Mouse (Mus musculus): ENCODE measurements at regions not wholly inside any gene's neighbourhood (a gene's known extent, or its start where the extent isn't known, plus 50 kb on each side); places are given as distances from the start of the nearest gene placed in this dataset.

- H3K27ac ChIP-seq = no peak overlapping the region
- ATAC-seq (ENCODE audit: low FRiP score) = no peak
- H3K27me3 ChIP-seq = no peaks in the 10 kb centered on the region
- H3K4me1 ChIP-seq = peaks cover 29% of the 10 kb centered on the region
- no peaks in the 10 kb centered on the region for H3K36me3 ChIP-seq
- no peak overlapping the region for H3K4me2 ChIP-seq (replicated peaks)
- H3K9ac ChIP-seq = no peak overlapping the region
- WGBS = 68% methylated on average over 5 of the region's 5 CpGs
- no peaks in the 10 kb centered on the region for H3K9me3 ChIP-seq (replicated peaks)
- H3K4me3 ChIP-seq = no peak overlapping the region
These were observed 134.4 kb upstream of the Slc35f3 start for GRCm38 (mm10) chr8:126163954-126164353.

GRCm38 (mm10) chr8:126165486-126166095, 132.8 kb upstream of the Slc35f3 start:
- no peaks in the 10 kb centered on the region for H3K36me3 ChIP-seq
- WGBS = 76% methylated on average over 8 of the region's 8 CpGs
- no peak overlapping the region for H3K4me2 ChIP-seq (replicated peaks)
- peaks cover 22% of the 10 kb centered on the region for H3K4me1 ChIP-seq
- no peak overlapping the region for H3K9ac ChIP-seq
- no peaks in the 10 kb centered on the region for H3K9me3 ChIP-seq (replicated peaks)
- H3K27ac ChIP-seq = peak overlapping the region; percentile 56
- no peaks in the 10 kb centered on the region for H3K27me3 ChIP-seq
- ATAC-seq (ENCODE audit: low FRiP score) = no peak
- no peak overlapping the region for H3K4me3 ChIP-seq

- ATAC-seq (ENCODE audit: low FRiP score) = no peak
- Histone ChIP-seq H3K36me3 (no peaks in the 10 kb centered on the region), H3K27ac (peak overlapping the region; percentile 56), H3K27me3 (no peaks in the 10 kb centered on the region), H3K9ac (no peak overlapping the region), H3K4me3 (no peak overlapping the region), H3K9me3 (replicated peaks) (no peaks in the 10 kb centered on the region), H3K4me2 (replicated peaks) (no peak overlapping the region), H3K4me1 (peaks cover 17% of the 10 kb centered on the region)
- 73% methylated on average over 7 of the region's 7 CpGs for WGBS
These were observed 132.0 kb upstream of the Slc35f3 start for GRCm38 (mm10) chr8:126166394-126166793.

- no peak overlapping the region for H3K4me3 ChIP-seq
- H3K4me1 ChIP-seq = peaks cover 9% of the 10 kb centered on the region; the same call in 1 of the 2 replicates
- H3K36me3 ChIP-seq = no peaks in the 10 kb centered on the region
- no peak overlapping the region for H3K27ac ChIP-seq
- no peaks in the 10 kb centered on the region for H3K9me3 ChIP-seq (replicated peaks)
- 73% methylated on average over 7 of the region's 7 CpGs for WGBS
- no peak for ATAC-seq (ENCODE audit: low FRiP score)
- H3K9ac ChIP-seq = no peak overlapping the region
- no peak overlapping the region for H3K4me2 ChIP-seq (replicated peaks)
- H3K27me3 ChIP-seq = no peaks in the 10 kb centered on the region
These were observed 123.9 kb upstream of the Slc35f3 start for GRCm38 (mm10) chr8:126174451-126174850.

- H3K4me2 ChIP-seq (replicated peaks) = no peak overlapping the region
- H3K27ac ChIP-seq = no peak overlapping the region
- H3K36me3 ChIP-seq = no peaks in the 10 kb centered on the region
- no peak overlapping the region for H3K9ac ChIP-seq
- no peak for ATAC-seq (ENCODE audit: low FRiP score)
- H3K9me3 ChIP-seq (replicated peaks) = no peaks in the 10 kb centered on the region
- no peaks in the 10 kb centered on the region for H3K27me3 ChIP-seq
- no peak overlapping the region for H3K4me3 ChIP-seq
- WGBS = 94% methylated on average over 7 of the region's 7 CpGs
- peaks cover 9% of the 10 kb centered on the region; the same call in 1 of the 2 replicates for H3K4me1 ChIP-seq
These were observed 122.1 kb upstream of the Slc35f3 start for GRCm38 (mm10) chr8:126176305-126176704.

- H3K4me1 ChIP-seq = peaks cover 9% of the 10 kb centered on the region; the same call in 1 of the 2 replicates
- H3K4me2 ChIP-seq (replicated peaks) = no peak overlapping the region
- no peaks in the 10 kb centered on the region for H3K27me3 ChIP-seq
- WGBS = 72% methylated on average over 10 of the region's 10 CpGs
- H3K36me3 ChIP-seq = no peaks in the 10 kb centered on the region
- ATAC-seq (ENCODE audit: low FRiP score) = no peak
- no peaks in the 10 kb centered on the region for H3K9me3 ChIP-seq (replicated peaks)
- no peak overlapping the region for H3K4me3 ChIP-seq
- no peak overlapping the region for H3K27ac ChIP-seq
- no peak overlapping the region for H3K9ac ChIP-seq
These were observed 120.5 kb upstream of the Slc35f3 start for GRCm38 (mm10) chr8:126177855-126178254.

- no peaks in the 10 kb centered on the region for H3K36me3 ChIP-seq
- no peaks in the 10 kb centered on the region for H3K4me1 ChIP-seq
- H3K9ac ChIP-seq = no peak overlapping the region
- no peak overlapping the region for H3K4me2 ChIP-seq (replicated peaks)
- H3K27ac ChIP-seq = no peak overlapping the region
- H3K9me3 ChIP-seq (replicated peaks) = no peaks in the 10 kb centered on the region
- H3K27me3 ChIP-seq = no peaks in the 10 kb centered on the region
- no peak for ATAC-seq (ENCODE audit: low FRiP score)
- 52% methylated on average over 5 of the region's 5 CpGs for WGBS
- no peak overlapping the region for H3K4me3 ChIP-seq
These were observed 109.5 kb upstream of the Slc35f3 start for GRCm38 (mm10) chr8:126188741-126189285.

- Histone ChIP-seq H3K4me1 (no peaks in the 10 kb centered on the region), H3K36me3 (no peaks in the 10 kb centered on the region), H3K4me2 (replicated peaks) (no peak overlapping the region), H3K4me3 (no peak overlapping the region), H3K27me3 (no peaks in the 10 kb centered on the region), H3K9me3 (replicated peaks) (no peaks in the 10 kb centered on the region), H3K9ac (no peak overlapping the region), H3K27ac (no peak overlapping the region)
- no peak for ATAC-seq (ENCODE audit: low FRiP score)
- 73% methylated on average over 2 of the region's 2 CpGs for WGBS
These were observed 102.7 kb upstream of the Slc35f3 start for GRCm38 (mm10) chr8:126195616-126196015.

GRCm38 (mm10) chr8:126210561-126210960, 87.8 kb upstream of the Slc35f3 start:
- no peaks in the 10 kb centered on the region for H3K9me3 ChIP-seq (replicated peaks)
- H3K4me2 ChIP-seq (replicated peaks) = no peak overlapping the region
- no peak overlapping the region for H3K27ac ChIP-seq
- H3K4me3 ChIP-seq = no peak overlapping the region
- H3K36me3 ChIP-seq = no peaks in the 10 kb centered on the region
- no peak overlapping the region for H3K9ac ChIP-seq
- ATAC-seq (ENCODE audit: low FRiP score) = no peak
- 85% methylated on average over 8 of the region's 8 CpGs for WGBS
- no peaks in the 10 kb centered on the region for H3K27me3 ChIP-seq
- H3K4me1 ChIP-seq = no peaks in the 10 kb centered on the region

- Histone ChIP-seq H3K4me1 (no peaks in the 10 kb centered on the region), H3K9ac (no peak overlapping the region), H3K4me3 (no peak overlapping the region), H3K4me2 (replicated peaks) (no peak overlapping the region), H3K27ac (no peak overlapping the region), H3K9me3 (replicated peaks) (no peaks in the 10 kb centered on the region), H3K27me3 (no peaks in the 10 kb centered on the region), H3K36me3 (no peaks in the 10 kb centered on the region)
- no peak for ATAC-seq (ENCODE audit: low FRiP score)
- WGBS = 93% methylated on average over 5 of the region's 5 CpGs
These were observed 85.6 kb upstream of the Slc35f3 start for GRCm38 (mm10) chr8:126212802-126213201.

GRCm38 (mm10) chr8:126214571-126214970, 83.8 kb upstream of the Slc35f3 start:
- H3K27me3 ChIP-seq = no peaks in the 10 kb centered on the region
- H3K9me3 ChIP-seq (replicated peaks) = no peaks in the 10 kb centered on the region
- no peaks in the 10 kb centered on the region for H3K36me3 ChIP-seq
- ATAC-seq (ENCODE audit: low FRiP score) = no peak
- no peak overlapping the region for H3K27ac ChIP-seq
- H3K4me3 ChIP-seq = no peak overlapping the region
- WGBS = 39% methylated on average over 1 of the region's 1 CpGs
- no peak overlapping the region for H3K4me2 ChIP-seq (replicated peaks)
- H3K4me1 ChIP-seq = no peaks in the 10 kb centered on the region
- no peak overlapping the region for H3K9ac ChIP-seq

GRCm38 (mm10) chr8:126216391-126216790, 82.0 kb upstream of the Slc35f3 start:
- Histone ChIP-seq H3K27ac (no peak overlapping the region), H3K9me3 (replicated peaks) (0 out of 2 replicates have a peak, but pooled peaks cover 2% of the 10 kb centered on the region), H3K4me2 (replicated peaks) (no peak overlapping the region), H3K4me3 (no peak overlapping the region), H3K27me3 (no peaks in the 10 kb centered on the region), H3K36me3 (no peaks in the 10 kb centered on the region), H3K4me1 (no peaks in the 10 kb centered on the region), H3K9ac (no peak overlapping the region)
- ATAC-seq (ENCODE audit: low FRiP score) = no peak
- whole genome bisulfite sequencing = 64% methylated on average over 5 of the region's 5 CpGs

GRCm38 (mm10) chr8:126221631-126222030, 76.7 kb upstream of the Slc35f3 start:
- no peak for ATAC-seq (ENCODE audit: low FRiP score)
- 75% methylated on average over 1 of the region's 1 CpGs for WGBS
- H3K4me3 ChIP-seq = no peak overlapping the region
- 0 out of 2 replicates have a peak, but pooled peaks cover 4% of the 10 kb centered on the region for H3K9me3 ChIP-seq (replicated peaks)
- no peak overlapping the region for H3K27ac ChIP-seq
- no peaks in the 10 kb centered on the region for H3K36me3 ChIP-seq
- no peaks in the 10 kb centered on the region for H3K4me1 ChIP-seq
- no peak overlapping the region for H3K4me2 ChIP-seq (replicated peaks)
- H3K27me3 ChIP-seq = no peaks in the 10 kb centered on the region
- no peak overlapping the region for H3K9ac ChIP-seq

Measured in hindbrain, embryonic 12.5 days (tissue).